Mouse (Mus musculus) cerebral cortex, adult 2 months (tissue): ENCODE results near the gene Sowahb.

Source experiments
- WGBS: fragments of 180-500 bp; shearing (Covaris S2); methylation state at CpG from one replicate; pipeline ENCODE4 v1.1.7; 2018; 5-methylcytosine and 5-hydroxymethylcytosine counted together

The Sowahb gene

DNA sequence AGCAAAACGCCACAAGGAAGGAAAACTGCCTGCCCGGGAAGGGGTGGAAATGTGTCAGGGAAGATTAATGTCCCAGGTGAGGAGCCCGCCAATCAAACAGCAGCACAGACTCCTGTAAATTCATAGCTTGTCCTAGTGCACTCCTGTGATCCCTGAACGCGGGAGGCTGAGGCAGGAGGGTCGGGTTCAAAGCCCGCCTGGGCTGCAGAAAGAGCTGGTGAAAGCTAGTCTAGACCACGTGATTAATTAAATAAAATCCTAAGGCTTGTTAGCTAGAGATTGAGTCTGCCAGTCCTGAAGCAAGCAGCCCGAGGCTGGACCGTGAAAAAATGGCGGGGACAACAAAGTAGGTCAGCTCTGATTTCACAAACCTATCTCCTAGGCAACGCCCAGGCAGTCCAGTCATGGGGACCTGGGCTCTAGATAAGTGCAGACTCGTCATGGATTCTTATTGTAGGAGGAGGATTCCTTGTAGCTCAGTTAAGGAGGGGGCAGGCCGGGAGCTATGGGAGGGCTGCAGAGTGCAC lies 38.9 kb downstream of the Sowahb start:
- 39% methylated on average over 14 of the region's 14 CpGs for WGBS

DNA sequence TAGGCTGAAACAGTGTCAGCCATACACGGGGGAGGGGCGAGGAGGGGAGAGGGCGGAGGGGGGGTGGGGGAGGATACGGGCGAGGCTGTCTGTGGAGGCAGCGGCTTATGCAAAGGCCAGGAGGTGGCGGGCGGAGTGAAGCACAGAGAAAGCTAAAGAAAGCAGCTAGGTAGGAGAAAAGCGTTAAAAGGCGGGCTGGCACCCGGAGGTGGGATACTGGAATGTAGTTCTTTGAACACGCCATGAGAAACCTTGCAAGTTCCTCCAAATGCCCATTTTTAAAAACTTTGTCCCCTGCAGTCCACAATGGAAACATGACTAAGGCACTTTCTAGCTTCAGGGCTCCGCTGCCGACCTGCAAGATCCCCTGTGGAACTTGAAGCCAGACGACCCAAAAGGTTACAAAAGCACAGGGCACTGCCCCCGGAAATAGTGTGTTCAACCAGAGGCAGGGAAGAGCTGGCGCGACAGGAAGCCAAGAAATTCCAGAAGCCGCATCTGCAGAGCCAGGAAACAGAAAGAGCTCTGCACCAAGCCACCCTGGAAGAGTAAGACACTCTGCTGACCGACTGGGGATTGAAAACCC lies 39.5 kb downstream of the Sowahb start:
- 12% methylated on average over 20 of the region's 20 CpGs for WGBS

- 76% methylated on average over 2 of the region's 2 CpGs for WGBS
Observed at GRCm38 (mm10) chr5:93002615-93003014, 42.2 kb downstream of the Sowahb start.

DNA sequence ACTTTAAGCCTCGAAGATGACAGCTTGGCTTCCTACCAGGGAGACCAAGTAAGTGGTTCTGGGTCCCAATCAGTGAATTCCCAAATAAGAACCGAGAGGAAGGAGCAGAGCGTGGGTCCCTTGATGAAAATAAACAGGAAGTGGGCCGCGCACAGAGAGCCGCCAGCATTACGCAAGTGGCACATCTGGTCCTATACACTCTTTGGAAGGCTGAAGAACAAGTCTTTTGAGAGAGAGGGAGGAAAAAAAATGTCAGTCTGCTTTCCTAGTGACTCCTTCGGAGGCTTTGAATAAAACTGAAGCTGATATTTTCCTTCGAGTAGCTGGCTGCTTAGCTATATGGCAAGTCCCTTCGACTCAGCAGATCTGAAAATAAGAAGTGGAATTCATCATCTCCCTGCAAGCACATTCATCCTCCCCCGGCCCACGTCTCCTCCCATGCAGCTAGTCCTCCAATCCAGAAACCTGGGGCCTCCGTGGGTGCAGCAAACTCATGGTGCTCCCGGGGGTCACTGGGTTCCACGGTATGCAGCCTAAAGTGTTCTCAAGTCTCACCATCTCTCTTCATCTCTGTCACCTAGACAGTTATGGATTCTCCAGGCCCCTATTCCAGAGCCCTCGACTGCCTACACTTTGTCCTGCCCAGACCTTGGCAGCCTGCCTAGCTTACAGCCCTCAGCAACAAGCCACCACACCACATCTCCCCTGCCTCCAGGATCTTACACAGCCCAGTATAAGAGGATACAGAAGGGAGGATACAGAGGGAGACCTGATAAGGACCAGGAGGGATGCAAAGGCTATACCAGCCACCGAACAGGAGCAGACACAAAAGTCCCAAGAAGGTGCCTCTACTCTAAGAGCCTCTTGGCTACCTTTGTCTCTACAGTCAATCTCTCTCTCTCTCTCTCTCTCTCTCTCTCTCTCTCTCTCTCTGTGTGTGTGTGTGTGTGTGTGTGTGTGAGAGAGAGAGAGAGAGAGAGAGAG lies 43.8 kb downstream of the Sowahb start:
- 29% methylated on average over 17 of the region's 17 CpGs for WGBS

- 63% methylated on average over 6 of the region's 6 CpGs for WGBS
Observed at GRCm38 (mm10) chr5:93000060-93000459, 44.8 kb downstream of the Sowahb start.

DNA sequence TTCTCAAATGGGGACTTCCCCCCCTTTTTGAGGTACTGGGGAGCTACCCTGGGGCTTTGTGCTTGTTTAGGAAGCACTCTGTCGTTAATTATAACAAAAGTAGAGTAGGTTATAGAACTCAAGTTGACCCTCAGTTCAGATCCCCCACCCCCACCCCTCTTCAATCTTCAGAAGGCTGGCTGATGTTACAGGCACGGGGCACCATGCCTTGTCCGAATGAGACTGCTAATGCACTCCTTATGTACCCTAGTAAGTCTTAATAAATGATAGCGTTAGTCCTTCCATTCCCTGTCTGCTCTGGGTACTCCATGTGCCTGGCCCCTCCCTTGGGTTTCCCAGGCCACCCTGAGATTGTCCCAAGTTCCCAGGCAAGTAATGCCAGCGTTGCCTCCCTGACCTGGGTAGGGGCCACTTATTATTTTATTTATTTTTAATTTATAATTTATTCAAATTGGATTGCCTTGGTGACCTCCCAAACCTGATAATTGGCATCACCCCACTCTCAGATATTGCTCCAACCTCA lies 46.3 kb downstream of the Sowahb start:
- WGBS: 69% methylated on average over 5 of the region's 5 CpGs

- 63% methylated on average over 5 of the region's 5 CpGs for WGBS
Observed at GRCm38 (mm10) chr5:92997428-92998120, 47.2 kb downstream of the Sowahb start.

DNA sequence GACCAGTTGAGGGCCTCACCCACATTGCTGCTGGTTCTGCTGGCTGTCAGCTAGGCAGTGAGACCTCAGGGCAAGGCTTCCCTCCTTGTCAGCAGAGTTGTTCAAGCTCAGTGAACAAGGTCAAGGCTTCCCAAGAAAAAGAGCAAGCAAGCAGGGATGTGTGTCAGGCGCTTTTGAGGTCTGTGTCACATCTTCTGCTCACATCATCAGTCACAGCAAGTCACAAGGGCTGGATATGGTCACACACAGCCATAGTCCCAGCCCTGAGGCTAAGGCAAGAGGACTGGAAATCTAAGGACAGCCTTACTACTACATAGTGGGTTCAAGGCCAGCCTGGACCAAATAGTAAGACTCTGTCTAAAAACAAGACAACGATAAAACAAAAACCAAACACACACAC lies 50.0 kb downstream of the Sowahb start:
- WGBS: 84% methylated on average over 2 of the region's 2 CpGs

- 96% methylated on average over 6 of the region's 6 CpGs for WGBS
Observed at GRCm38 (mm10) chr5:92994309-92994708, 50.5 kb downstream of the Sowahb start.

DNA sequence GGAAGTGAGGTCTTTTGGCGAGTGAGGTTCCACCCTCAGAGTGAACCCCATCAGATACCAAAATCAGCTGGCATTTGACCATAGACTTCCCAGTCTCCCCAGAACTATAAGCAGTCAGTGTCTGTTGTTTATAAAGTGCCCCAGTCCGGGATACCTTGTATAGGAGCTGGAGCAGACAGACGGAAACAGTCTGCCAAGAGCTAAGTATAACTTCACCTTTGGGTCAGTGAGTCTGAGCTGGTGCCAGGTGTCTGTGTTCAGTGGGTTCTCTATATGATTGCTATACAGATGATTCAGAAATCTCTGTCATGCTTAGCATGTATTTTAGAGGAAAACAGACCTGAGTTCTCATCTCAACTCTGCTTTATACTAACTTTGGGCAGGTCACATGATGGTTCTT lies 52.7 kb downstream of the Sowahb start:
- WGBS: 79% methylated on average over 3 of the region's 3 CpGs
